Mouse (Mus musculus): ENCODE results near the gene Rpl10a. TPM values are rescaled to one million over a fixed set of nuclear protein-coding genes. Genes with fewer than 3 reads are reported as not detected.

The Rpl10a gene
- polyA plus RNA-seq, 1 experiment from 2014 or later: 489 TPM

- no peaks in the 10 kb centered on the region for H3K27me3 ChIP-seq (ENCODE audit: low read depth, poor library complexity, severe bottlenecking)
- H3K27ac ChIP-seq (replicated peaks): no peak overlapping the region
- whole genome bisulfite sequencing: 85% methylated on average over 7 of the region's 7 CpGs
Observed at GRCm38 (mm10) chr17:28291346-28291745, 36.9 kb upstream of the Rpl10a start.

GRCm38 (mm10) chr17:28293716-28294115 is 34.6 kb upstream of the Rpl10a start:
- WGBS: 74% methylated on average over 4 of the region's 4 CpGs
- DNase-seq (ENCODE audit: low spot score): no peak

More at GRCm38 (mm10) chr17:28291346-28291745, 36.9 kb upstream of the Rpl10a start:
- Histone ChIP-seq H3K4me1 (peaks cover 23% of the 10 kb centered on the region), H3K36me3 (peaks cover 6% of the 10 kb centered on the region), H3K9me3 (replicated peaks) (no peaks in the 10 kb centered on the region), H3K4me3 (no peak overlapping the region)
- DNase-seq (ENCODE audit: low spot score): no peak

GRCm38 (mm10) chr17:28294449-28295333 is 33.6 kb upstream of the Rpl10a start:
- Histone ChIP-seq H3K4me3 (no peak overlapping the region), H3K27ac (replicated peaks) (peak overlapping the region; percentile 64), H3K27me3 (ENCODE audit: low read depth, poor library complexity, severe bottlenecking) (no peaks in the 10 kb centered on the region), H3K4me1 (peaks cover 25% of the 10 kb centered on the region), H3K9me3 (replicated peaks) (no peaks in the 10 kb centered on the region), H3K36me3 (peaks cover 26% of the 10 kb centered on the region)
- WGBS: 82% methylated on average over 17 of the region's 17 CpGs
- DNase-seq (ENCODE audit: low spot score): no peak

More at GRCm38 (mm10) chr17:28293716-28294115, 34.6 kb upstream of the Rpl10a start:
- H3K9me3 ChIP-seq (replicated peaks): no peaks in the 10 kb centered on the region
- no peak overlapping the region for H3K4me3 ChIP-seq
- H3K27ac ChIP-seq (replicated peaks): no peak overlapping the region
- peaks cover 18% of the 10 kb centered on the region for H3K36me3 ChIP-seq
- peaks cover 15% of the 10 kb centered on the region for H3K4me1 ChIP-seq
- no peaks in the 10 kb centered on the region for H3K27me3 ChIP-seq (ENCODE audit: low read depth, poor library complexity, severe bottlenecking)

- Histone ChIP-seq H3K9me3 (replicated peaks) (no peaks in the 10 kb centered on the region), H3K4me1 (peaks cover 42% of the 10 kb centered on the region), H3K4me3 (no peak overlapping the region), H3K36me3 (peaks cover 21% of the 10 kb centered on the region), H3K27me3 (ENCODE audit: low read depth, poor library complexity, severe bottlenecking) (no peaks in the 10 kb centered on the region), H3K27ac (replicated peaks) (peak overlapping the region; percentile 77; the same call in 1 of the 2 replicates)
- WGBS: 96% methylated on average over 17 of the region's 17 CpGs
- DNase-seq (ENCODE audit: low spot score): no peak
Observed at GRCm38 (mm10) chr17:28298888-28299287, 29.4 kb upstream of the Rpl10a start.

- H3K27ac ChIP-seq (replicated peaks): peak overlapping the region; percentile 77
- no peaks in the 10 kb centered on the region for H3K27me3 ChIP-seq (ENCODE audit: low read depth, poor library complexity, severe bottlenecking)
- WGBS: 55% methylated on average over 11 of the region's 11 CpGs
- H3K4me3 ChIP-seq: peak overlapping the region; percentile 14; the same call in 1 of the 2 replicates
- peaks cover 45% of the 10 kb centered on the region for H3K4me1 ChIP-seq
- no peaks in the 10 kb centered on the region for H3K9me3 ChIP-seq (replicated peaks)
- no peak for DNase-seq (ENCODE audit: low spot score)
- peaks cover 21% of the 10 kb centered on the region for H3K36me3 ChIP-seq
Observed at GRCm38 (mm10) chr17:28299669-28300320, 28.5 kb upstream of the Rpl10a start.

- no peak overlapping the region for H3K4me3 ChIP-seq
- peak; percentile 51 for DNase-seq (ENCODE audit: low spot score)
- 22% methylated on average over 9 of the region's 9 CpGs for WGBS
- peaks cover 21% of the 10 kb centered on the region for H3K36me3 ChIP-seq
- no peaks in the 10 kb centered on the region for H3K9me3 ChIP-seq (replicated peaks)
- H3K27me3 ChIP-seq (ENCODE audit: low read depth, poor library complexity, severe bottlenecking): no peaks in the 10 kb centered on the region
- H3K4me1 ChIP-seq: peaks cover 40% of the 10 kb centered on the region
- peak overlapping the region; percentile 77 for H3K27ac ChIP-seq (replicated peaks)
Observed at GRCm38 (mm10) chr17:28300323-28300722, 27.9 kb upstream of the Rpl10a start.

GRCm38 (mm10) chr17:28300850-28301249 is 27.4 kb upstream of the Rpl10a start:
- 72% methylated on average over 3 of the region's 3 CpGs for WGBS

GRCm38 (mm10) chr17:28305172-28305571 is 23.1 kb upstream of the Rpl10a start:
- 59% methylated on average over 10 of the region's 10 CpGs for WGBS
- no peak overlapping the region for H3K4me3 ChIP-seq

More at GRCm38 (mm10) chr17:28300850-28301249, 27.4 kb upstream of the Rpl10a start:
- peaks cover 21% of the 10 kb centered on the region for H3K36me3 ChIP-seq
- H3K4me3 ChIP-seq: no peak overlapping the region
- H3K9me3 ChIP-seq (replicated peaks): no peaks in the 10 kb centered on the region
- no peaks in the 10 kb centered on the region for H3K27me3 ChIP-seq (ENCODE audit: low read depth, poor library complexity, severe bottlenecking)
- peaks cover 38% of the 10 kb centered on the region for H3K4me1 ChIP-seq
- no peak for DNase-seq (ENCODE audit: low spot score)
- peak overlapping the region; percentile 77 for H3K27ac ChIP-seq (replicated peaks)

GRCm38 (mm10) chr17:28308297-28309195 is 19.7 kb upstream of the Rpl10a start:
- H3K9me3 ChIP-seq (replicated peaks): no peaks in the 10 kb centered on the region
- WGBS: 21% methylated on average over 18 of the region's 18 CpGs
- H3K27ac ChIP-seq (replicated peaks): peak overlapping the region; percentile 57; the same call in 1 of the 2 replicates

More at GRCm38 (mm10) chr17:28305172-28305571, 23.1 kb upstream of the Rpl10a start:
- no peaks in the 10 kb centered on the region for H3K36me3 ChIP-seq
- no peak for DNase-seq (ENCODE audit: low spot score)
- H3K4me1 ChIP-seq: peaks cover 27% of the 10 kb centered on the region
- H3K27me3 ChIP-seq (ENCODE audit: low read depth, poor library complexity, severe bottlenecking): no peaks in the 10 kb centered on the region
- no peaks in the 10 kb centered on the region for H3K9me3 ChIP-seq (replicated peaks)
- H3K27ac ChIP-seq (replicated peaks): no peak overlapping the region

GRCm38 (mm10) chr17:28310831-28311230 is 17.4 kb upstream of the Rpl10a start:
- 84% methylated on average over 3 of the region's 3 CpGs for WGBS
- Histone ChIP-seq H3K27me3 (ENCODE audit: low read depth, poor library complexity, severe bottlenecking) (no peaks in the 10 kb centered on the region), H3K27ac (replicated peaks) (no peak overlapping the region), H3K4me3 (no peak overlapping the region), H3K9me3 (replicated peaks) (no peaks in the 10 kb centered on the region), H3K4me1 (peaks cover 32% of the 10 kb centered on the region), H3K36me3 (peaks cover 7% of the 10 kb centered on the region)
- no peak for DNase-seq (ENCODE audit: low spot score)

More at GRCm38 (mm10) chr17:28308297-28309195, 19.7 kb upstream of the Rpl10a start:
- no peak overlapping the region for H3K4me3 ChIP-seq
- H3K36me3 ChIP-seq: no peaks in the 10 kb centered on the region
- DNase-seq (ENCODE audit: low spot score): peak; percentile 86
- peaks cover 19% of the 10 kb centered on the region for H3K4me1 ChIP-seq
- H3K27me3 ChIP-seq (ENCODE audit: low read depth, poor library complexity, severe bottlenecking): no peaks in the 10 kb centered on the region

- no peaks in the 10 kb centered on the region for H3K9me3 ChIP-seq (replicated peaks)
- peaks cover 14% of the 10 kb centered on the region for H3K36me3 ChIP-seq
- peaks cover 39% of the 10 kb centered on the region for H3K4me1 ChIP-seq
- 84% methylated on average over 5 of the region's 5 CpGs for WGBS
- H3K27ac ChIP-seq (replicated peaks): no peak overlapping the region
- no peak for DNase-seq (ENCODE audit: low spot score)
- H3K27me3 ChIP-seq (ENCODE audit: low read depth, poor library complexity, severe bottlenecking): no peaks in the 10 kb centered on the region
- H3K4me3 ChIP-seq: no peak overlapping the region
Observed at GRCm38 (mm10) chr17:28311366-28312132, 16.7 kb upstream of the Rpl10a start.
